Mouse (Mus musculus): Measurements from ENCODE around the gene Scube2.

Gene Scube2

DNA sequence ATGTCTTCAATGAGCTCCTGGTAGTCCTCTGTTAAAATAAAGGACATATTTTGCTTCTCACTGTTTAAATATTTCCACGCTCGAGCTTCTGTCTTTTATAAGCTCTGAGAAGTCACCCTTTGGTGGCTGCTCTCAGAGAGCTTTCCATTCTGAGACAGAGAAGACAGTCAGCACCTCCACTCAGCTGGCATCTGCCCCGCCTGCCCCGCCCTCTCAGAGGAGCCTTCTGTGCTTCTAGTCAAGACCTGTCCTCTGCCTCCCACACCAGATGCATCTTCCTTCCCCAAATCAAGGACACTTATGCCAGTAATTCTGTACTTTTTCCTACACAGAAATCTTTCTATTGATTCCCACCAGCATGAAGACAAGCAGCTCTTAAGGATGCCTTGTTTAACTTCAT is 64.9 kb downstream of the Scube2 start:
- no peak for DNase-seq (ENCODE audit: extremely low spot score, low read depth, low spot score)

DNA sequence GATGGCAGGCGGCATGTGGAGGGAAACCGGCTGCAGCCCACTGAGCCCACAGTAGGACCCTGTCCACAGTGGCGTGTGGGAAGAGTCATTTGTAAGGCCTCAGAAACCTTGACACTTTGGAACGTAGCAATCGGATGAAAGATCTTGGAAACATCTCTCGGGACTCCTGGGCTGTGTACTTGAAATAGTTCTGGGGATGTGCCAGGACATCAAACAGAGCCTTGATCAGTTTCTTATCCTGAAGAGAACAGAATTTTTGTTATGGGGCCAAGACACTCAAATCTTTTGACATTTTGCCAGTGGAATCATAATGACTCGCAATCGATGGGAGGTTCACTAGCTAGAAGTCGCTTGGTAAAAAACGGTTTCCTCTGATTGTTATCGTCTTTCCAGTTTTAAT is 66.3 kb downstream of the Scube2 start:
- DNase-seq (ENCODE audit: extremely low spot score, low read depth, low spot score) = no peak

DNA sequence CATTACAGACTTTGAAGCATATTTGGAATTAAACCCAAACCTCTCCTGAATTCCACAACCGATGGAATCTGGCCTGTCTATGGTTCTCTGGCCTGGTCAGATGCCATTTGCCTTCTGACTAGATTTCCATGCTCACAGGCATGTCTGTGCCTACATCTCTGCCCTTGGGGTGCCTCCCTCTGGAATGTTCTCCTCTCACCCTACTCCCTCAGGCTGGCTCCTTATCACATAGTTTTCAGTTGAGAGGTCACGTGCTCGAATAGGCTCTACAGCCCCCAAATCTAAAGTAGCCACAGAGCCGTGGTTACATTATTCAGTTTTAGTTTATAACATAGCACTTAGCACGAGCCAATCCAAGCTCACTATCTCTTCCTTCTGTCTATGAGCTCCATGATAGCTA is 69.9 kb downstream of the Scube2 start:
- DNase-seq (ENCODE audit: extremely low spot score, low read depth, low spot score) = no peak

DNA sequence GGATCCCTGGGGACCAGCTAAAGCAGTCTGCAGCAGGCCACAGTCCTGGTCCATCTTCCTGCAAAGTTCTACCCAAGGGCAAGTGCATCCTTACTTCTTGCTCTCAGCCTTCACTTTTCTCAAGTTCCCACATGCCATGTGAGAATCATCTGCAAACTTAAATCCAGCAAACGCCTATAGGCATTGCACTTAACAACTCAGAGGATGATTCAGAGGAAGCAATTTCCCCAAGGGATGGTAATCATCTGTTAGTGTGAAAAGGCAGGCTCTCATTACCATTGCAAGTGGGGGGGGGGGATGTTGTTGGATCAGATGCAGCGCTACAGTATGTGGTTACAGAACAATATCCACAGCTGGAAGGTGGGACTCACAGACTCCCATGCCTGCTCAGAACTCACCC is 70.9 kb downstream of the Scube2 start:
- no peak for DNase-seq (ENCODE audit: extremely low spot score, low read depth, low spot score)

DNA sequence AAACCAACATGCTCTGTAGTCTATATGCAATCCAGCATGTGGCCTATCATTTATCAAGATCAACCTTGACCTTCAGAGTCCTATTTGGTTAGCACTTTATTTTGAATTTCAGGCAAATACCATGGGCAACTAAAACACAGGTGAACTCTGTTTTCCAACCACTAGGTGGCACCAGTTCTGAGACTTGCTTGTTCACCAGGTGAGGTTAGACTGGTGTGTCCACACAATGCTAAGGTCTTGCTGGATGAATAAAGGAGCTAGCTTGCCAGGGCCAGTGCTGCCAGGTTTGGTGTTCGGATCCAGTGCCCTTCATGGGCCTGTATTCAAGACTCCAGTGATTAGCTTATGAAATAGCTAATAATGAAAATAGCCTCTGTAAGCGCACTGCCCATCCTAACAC is 72.7 kb downstream of the Scube2 start:
- peak; percentile 64 for DNase-seq (ENCODE audit: extremely low spot score, low read depth, low spot score)

DNA sequence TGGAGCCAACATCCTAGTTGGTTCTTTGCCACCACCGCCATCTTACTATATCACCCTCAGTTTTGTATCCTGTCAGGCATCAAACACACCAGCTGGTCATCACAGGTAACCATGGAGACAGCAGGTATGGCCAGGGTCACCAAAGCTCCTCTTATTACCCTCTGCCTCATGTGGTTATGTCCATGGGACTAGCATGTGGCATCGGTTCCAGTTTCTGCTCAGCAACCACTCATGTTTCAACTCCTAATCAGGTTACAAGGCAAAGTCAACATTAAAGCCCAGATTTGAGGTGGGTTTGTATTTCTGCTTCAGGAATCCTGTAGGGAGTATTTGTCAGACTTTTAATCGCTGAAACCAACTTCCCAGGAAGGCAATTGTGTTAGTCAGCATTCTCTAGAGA is 74.7 kb downstream of the Scube2 start:
- no peak for DNase-seq (ENCODE audit: extremely low spot score, low read depth, low spot score)

DNA sequence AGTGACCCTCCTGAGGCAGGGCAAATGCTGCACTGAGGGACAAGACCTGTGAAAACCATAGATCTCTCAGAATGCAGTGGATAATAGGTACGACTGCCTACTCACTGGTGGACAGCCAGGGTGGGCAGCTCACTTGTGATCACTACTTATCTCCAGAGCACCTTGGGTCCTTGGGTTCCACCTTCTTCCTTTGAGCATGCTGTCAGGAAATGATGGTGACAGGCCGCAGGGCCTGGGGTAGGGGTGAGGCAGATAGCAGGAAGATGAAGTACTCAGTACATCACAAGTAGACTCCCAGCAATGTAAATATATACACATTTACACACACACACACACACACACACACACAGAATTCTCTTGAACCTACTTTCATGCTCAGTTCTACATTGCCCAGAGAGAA is 77.6 kb downstream of the Scube2 start:
- DNase-seq (ENCODE audit: extremely low spot score, low read depth, low spot score) = no peak

DNA sequence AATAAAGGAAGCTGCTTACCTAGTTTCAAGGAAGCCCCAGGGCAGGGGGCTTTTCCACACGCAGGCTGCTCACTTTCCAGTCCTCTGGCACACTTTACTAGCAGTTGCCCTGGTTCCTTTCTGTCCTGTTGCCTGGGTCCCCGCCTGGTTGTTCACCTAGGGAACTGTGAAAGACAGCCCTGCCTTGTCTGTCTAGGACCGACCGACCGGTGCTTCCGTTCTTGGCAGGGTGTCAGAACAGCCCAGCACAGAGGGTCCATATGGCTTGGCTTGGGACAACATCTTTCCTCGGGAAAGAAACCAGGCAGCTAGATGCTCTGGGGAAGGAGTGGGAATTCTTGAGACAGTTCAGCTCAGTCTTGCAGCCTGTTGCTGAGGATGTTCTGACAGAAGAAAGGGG is 82.2 kb downstream of the Scube2 start:
- DNase-seq (ENCODE audit: extremely low spot score, low read depth, low spot score) = no peak

DNA sequence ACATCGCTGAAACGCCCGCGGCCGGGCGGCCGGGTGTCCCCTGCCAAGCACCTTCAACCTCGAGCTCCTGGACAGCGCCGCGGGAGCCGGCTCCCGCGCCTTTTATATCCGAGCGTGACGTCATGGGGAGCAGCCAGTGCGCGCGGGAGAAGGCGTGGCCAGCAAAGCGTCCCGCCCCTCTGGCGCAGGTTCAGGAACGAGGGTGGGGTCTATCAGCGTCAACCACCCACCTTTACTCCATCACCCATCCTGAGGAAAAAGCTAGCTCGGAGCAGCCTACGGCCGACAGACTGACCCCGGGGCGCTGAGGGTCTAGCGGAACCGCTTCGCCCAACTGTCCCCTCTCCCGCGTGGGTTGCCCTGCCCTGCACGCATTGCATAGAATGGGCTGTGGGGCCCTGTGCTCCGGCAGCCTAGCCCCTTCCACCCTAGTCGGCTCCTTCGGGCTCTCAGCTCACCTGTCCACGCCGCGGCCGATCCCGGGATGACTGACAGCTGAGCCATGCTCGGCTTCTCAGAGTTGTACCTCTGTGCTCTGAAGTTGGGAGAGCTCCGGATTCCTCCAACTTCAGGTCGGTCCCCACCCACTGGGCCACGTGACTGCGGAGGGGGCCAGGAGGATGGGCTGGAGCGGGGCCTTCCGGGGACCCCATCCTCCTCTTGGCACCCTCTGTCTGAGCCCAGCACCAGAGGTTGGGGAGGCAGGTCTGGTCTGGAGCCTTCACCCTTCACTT is 83.8 kb downstream of the Scube2 start, which contains the start of gene Nrip3:
Gene Nrip3, minus strand, starts transcription at position 556 of the 734 bp plus-strand sequence.
- peak; percentile 12 for DNase-seq (ENCODE audit: extremely low spot score, low read depth, low spot score)

DNA sequence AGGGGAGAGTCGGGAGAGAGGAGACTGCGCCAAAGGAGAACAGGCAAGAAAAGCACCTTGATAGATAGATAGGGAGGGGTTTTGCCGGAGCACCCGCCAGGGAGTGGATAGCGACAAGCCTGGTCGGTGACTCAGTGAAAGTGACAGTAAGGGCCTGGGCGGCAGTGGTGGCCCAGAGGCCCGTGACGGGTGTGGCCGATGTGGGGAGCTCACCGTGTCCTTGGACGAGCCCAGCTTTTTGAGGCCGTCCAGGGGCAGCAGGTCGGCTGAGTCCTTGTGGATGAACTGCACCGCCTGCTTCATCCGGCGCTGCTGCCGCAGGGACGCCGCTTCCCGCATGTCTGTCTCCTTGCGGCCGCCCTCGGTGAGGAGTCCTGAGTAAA is 84.4 kb downstream of the Scube2 start:
- DNase-seq (ENCODE audit: extremely low spot score, low read depth, low spot score) = no peak

DNA sequence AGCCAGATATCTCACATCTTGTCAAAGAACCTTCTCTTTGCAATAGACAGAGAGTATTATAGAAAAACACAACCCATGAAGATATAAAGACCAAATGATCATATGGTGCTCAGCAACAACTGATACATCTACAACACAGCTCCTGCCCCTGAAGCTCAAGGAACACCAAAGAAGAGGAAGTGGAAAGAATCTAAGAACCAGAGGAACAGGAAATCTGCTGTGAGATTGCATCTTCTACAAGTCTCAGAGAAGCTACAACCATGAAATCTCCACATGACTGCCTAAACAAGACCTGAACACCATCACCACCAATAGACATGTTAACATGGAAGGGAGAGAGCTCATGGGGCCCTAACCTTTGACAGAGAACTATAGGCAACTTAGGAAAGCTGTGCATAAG is 93.2 kb downstream of the Scube2 start:
- no peak for DNase-seq (ENCODE audit: extremely low spot score, low read depth, low spot score)

DNA sequence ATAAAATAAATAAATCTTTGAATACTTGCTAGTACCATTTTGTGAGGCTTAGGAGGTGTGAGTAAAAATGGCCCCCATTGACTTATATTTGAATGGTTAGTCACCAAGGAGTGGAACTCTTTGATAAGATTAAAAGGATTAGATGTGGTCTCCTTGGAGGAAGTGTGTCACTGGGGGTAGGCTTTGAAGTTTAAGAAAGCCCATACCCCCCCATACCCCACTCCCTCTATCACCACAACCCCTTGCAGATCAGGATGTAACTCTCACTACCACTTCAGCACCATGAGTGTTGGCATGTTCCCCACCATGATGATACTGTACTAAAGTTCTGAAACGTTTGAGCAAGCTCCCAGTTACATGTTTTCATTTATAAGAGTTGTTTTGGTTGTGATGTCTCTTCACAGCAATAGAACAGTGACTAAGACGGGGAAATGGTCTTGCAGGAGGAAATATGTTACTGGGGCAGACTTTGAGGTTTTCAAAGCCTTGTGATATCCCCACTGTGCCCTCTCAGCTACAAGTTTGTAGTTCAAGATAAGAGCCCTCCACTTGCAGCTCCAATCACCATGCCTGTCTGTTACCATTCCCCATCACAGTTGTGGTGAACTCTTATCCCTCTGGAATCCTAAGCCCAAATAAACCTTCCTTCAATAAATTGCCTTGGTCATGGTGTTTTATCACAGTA is 96.6 kb downstream of the Scube2 start:
- no peak for DNase-seq (ENCODE audit: extremely low spot score, low read depth, low spot score)

DNA sequence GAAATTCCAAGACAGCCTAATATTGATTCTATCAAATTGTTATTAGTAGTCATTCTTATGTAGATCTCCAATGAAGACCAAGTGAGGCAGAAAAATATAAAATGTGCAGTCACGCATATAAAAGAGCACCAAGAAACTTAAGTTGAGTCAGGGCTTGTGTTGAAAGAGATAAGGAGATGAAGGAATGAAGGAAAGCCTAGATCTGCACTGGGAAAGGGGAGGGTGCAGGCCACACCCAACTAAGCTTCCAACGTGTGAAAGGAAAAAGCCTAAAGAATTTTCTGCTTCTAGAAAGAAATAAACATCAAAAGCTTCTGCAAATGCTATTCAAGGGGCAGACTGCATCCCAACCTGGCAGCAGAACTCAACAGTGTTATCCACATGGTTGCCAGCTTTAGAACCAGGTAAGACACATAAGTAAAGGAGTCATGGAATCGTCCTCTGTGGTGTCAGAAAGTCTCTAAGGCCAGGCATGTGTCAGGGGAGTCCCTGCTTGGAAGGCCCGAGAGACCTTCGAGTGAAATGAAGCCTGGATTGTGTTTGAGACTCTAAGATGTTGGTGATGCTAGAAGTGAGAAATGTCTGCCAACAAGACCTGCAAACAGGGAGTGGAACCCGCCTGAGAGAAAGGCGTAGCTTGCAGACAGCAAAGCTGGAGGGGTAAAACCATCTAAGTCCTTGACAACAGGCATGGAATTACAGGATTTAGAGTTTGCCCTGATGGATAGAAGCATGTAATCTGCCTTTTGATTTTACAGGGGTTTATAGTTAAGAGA is 97.7 kb downstream of the Scube2 start:
- no peak for DNase-seq (ENCODE audit: extremely low spot score, low read depth, low spot score)

DNA sequence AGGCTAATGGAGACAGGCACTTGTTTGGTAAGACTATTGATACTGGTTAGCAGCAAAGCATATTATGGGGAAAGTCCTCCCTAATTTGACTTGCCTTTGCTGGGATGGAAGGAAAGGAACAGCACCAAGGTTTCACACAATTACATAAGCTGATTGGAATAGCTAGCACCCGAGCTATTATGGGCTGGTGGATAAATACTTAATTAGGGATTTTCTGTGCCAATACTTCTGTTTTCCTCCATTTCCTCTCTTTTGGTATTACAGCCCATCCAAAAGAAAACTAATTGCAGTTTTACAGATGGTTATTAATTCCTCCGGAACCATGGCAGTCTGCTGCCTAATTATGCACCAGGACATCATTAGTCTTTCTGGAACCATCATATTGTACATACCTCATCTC is 101.5 kb downstream of the Scube2 start:
- DNase-seq (ENCODE audit: extremely low spot score, low read depth, low spot score) = no peak

DNA sequence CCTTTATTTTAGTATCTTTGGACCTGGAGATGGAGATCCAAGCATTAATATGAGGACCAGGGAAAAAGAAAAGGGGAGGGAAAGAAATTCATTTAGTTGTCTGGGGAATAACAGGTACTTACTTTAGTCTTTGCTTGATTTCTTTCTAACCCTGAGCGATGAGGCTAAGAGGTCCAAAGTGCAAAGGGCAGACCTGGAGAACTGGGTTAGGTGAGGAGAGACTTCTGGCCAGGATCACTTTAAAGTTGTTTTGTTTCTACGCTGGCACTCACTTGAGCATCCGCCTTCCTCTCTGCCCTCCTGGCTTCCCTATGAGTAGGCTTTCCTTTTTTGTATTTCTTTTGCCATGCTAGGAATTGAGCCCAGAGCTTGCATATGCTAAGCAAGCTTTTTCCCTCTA is 109.2 kb downstream of the Scube2 start:
- DNase-seq (ENCODE audit: extremely low spot score, low read depth, low spot score) = no peak

DNA sequence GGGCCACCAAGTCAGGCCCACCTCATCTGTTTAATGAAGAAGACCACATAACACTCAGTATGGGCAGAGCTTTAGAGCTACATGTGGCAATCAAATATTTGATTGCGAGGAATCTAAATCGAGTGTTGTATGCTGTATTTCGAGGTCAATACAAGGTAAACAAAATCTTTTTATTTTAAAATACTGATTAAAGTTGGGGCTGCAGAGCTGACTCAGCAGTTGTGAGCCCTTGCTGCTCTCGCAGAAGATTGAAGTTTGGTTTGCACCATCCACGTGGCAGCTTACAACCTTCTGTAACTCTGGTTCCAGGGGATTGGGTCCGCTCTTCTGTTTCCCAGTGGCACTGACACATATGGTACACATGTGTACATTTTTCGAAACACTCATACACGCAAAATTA is 111.4 kb downstream of the Scube2 start:
- no peak for DNase-seq (ENCODE audit: extremely low spot score, low read depth, low spot score)

DNA sequence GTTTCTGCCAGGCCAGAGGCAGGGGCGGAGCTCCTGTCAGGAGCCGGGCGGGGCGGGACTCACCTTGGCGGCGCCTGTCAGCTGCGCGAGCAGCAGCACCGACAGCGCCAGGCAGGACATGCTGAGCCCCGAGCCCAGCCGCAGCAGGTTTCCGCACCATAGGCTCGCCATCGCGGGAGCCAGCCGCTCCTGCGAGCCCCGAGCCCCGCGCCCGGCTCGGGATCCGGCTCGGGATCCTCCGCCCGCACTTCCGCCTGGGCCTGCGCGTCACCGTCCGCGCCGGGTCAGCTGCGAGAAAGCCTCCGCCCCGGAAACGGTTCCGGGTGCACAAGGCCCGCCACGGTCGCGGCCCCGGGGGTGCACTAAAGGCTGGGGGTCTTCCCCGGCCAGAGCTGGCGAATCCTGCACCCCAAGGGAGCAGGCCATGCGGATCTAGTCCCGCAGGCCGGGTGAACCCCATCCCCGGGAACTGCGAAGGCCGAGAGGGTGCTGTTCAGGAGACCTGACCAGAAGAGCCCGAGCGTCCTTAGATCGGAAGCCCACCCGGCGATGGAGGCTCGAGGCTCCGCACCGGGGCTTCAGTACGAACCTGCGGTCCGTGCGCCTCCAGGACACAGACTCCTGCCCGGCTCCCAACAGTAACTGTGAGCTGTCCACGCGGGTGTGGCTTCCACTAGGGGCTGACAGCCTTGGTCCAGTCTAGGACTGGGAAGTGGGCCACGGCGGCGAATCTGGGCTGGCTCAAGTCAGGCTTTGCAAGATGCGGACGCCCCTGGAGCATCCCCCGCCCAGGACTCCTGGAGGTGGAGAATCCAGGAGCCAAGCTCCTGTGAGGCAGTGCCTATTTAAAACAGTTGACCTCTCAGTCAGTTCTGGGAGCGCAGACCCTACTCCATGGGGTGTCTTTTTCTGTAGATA is 113.2 kb downstream of the Scube2 start, which contains the start of gene Tmem9b:
Gene Tmem9b, minus strand, starts transcription at position 868 of the 918 bp plus-strand sequence.
- DNase-seq (ENCODE audit: extremely low spot score, low read depth, low spot score) = no peak

DNA sequence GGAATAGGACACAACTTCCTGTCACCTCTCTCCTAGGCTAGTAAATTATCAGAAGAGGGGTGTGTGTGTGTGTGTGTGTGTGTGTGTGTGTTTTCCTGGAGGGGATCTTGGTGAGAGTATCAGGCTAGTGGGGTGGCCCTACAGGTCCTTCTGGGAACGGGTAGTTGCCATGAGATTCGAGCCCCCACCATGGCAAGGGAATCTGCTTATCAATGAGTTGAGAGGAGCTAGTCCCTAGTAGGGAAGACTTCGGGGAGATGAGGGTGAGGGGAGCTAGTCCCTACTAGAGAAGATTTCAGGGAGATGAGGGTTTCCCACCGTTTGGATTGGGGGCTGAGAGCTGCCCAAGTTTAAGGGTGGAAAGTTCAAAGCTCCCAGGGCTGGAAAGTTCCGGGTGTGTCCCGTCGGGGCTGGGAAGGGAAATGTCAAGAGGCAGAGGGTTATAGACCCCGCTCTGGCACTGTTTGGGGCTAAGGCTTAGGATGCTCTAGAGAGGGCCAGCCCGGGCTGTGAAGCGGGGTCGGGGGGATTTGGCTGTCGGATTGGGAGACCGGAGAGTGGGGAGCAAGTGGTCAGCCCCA is 114.0 kb downstream of the Scube2 start:
- DNase-seq (ENCODE audit: extremely low spot score, low read depth, low spot score) = no peak
